Mouse (Mus musculus): ENCODE results near the gene Myo1e. TPM values are rescaled to one million over a fixed set of nuclear protein-coding genes. Genes with fewer than 3 reads are reported as not detected.

Myo1e gene
- polyA plus RNA-seq, 1 experiment from 2014 or later, result 5.3 TPM

GRCm38 (mm10) chr9:70202753-70203152 lies 4.4 kb upstream of the Myo1e start:
- Histone ChIP-seq H3K27me3 (replicated peaks) (0 out of 2 replicates have a peak, but pooled peaks cover 2% of the 10 kb centered on the region), H3K9me3 (no peaks in the 10 kb centered on the region), H3K36me3 (replicated peaks) (no peaks in the 10 kb centered on the region), H3K4me1 (peaks cover 4% of the 10 kb centered on the region), H3K4me3 (no peak overlapping the region), H3K27ac (no peak overlapping the region), H3K9ac (no peak overlapping the region), H3K4me2 (no peak overlapping the region)
- 68% methylated on average over 5 of the region's 5 CpGs for WGBS
- ATAC-seq (replicated peaks), result no peak

DNA sequence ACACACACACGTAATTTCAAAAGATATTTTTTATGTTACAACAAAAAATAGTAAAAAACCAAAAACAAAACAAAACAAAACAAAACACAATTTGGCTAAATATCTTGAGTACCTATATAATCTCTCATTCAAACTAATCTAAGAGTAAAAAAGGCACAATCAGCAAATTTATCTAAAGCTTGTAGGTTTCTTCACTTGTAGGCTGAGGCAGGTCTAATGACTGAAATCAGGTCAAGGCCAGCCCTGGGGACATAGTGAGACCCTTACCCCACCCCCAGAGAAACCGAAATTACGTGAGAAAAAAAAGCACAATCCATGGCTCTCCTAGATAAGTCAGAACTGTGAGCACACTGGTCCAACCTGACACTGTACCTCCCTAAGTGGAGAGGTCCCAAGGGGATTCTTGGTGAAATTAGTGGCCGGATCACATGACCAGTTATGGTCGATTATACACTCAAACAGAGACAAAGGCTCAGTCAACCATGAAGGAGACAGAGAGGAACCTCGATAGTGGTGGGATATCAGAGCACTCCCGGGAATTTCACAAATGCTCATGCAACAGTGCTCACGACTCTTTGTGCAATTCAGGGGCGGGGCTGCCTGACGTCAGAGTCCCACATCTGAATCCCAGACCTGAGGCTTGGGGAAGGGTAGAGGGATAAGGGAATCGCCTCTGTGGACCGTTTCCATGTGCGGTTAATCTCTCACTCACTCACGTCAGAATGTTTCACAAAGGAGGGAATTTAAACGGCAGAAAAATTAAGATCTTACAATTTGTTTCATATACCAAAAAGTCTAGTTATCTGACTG lies 3.7 kb upstream of the Myo1e start:
- Histone ChIP-seq H3K9ac (no peak overlapping the region), H3K4me1 (peaks cover 11% of the 10 kb centered on the region), H3K4me3 (no peak overlapping the region), H3K36me3 (replicated peaks) (no peaks in the 10 kb centered on the region), H3K9me3 (no peaks in the 10 kb centered on the region), H3K27ac (no peak overlapping the region), H3K4me2 (no peak overlapping the region), H3K27me3 (replicated peaks) (0 out of 2 replicates have a peak, but pooled peaks cover 9% of the 10 kb centered on the region)
- ATAC-seq (replicated peaks), result no peak
- WGBS, result 51% methylated on average over 15 of the region's 15 CpGs

GRCm38 (mm10) chr9:70207981-70208521 lies 901 bp downstream of the Myo1e start:
- peak; percentile 32 for ATAC-seq (replicated peaks)
- peak overlapping the region; percentile 100 for H3K4me2 ChIP-seq
- peak overlapping the region; percentile 32 for H3K9ac ChIP-seq
- H3K9me3 ChIP-seq, result no peaks in the 10 kb centered on the region
- H3K36me3 ChIP-seq (replicated peaks), result no peaks in the 10 kb centered on the region
- peak overlapping the region; percentile 58 for H3K4me3 ChIP-seq
- WGBS, result under 1% methylated on average over 26 of the region's 26 CpGs
- H3K27me3 ChIP-seq (replicated peaks), result 0 out of 2 replicates have a peak, but pooled peaks cover 11% of the 10 kb centered on the region
- peak overlapping the region; percentile 71 for H3K27ac ChIP-seq
- H3K4me1 ChIP-seq, result peaks cover 14% of the 10 kb centered on the region

DNA sequence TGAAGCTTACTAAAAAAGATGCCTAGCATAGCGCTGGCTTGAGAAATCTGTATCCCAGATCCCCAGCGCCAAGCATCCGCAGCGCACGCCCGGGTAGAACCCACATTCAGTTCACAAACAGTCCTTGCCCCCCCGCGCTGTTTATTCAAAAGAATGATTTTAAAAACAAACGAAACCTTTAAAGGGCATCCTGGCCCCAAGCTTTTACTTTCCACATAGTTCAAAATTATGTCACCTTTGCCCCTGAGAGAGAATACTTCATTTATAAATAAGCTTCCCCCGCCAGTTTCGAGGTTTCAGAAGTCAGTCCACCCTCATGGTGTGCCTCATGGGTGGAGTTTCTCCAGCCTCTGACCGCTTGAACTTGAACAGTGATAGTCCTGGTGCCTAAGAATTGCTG lies 1.6 kb downstream of the Myo1e start:
- peak overlapping the region; percentile 100 for H3K4me2 ChIP-seq
- H3K27me3 ChIP-seq (replicated peaks), result 0 out of 2 replicates have a peak, but pooled peaks cover 11% of the 10 kb centered on the region
- no peak overlapping the region for H3K27ac ChIP-seq
- 19% methylated on average over 12 of the region's 12 CpGs for WGBS
- H3K9me3 ChIP-seq, result no peaks in the 10 kb centered on the region
- no peak overlapping the region for H3K9ac ChIP-seq
- H3K4me1 ChIP-seq, result peaks cover 14% of the 10 kb centered on the region
- no peaks in the 10 kb centered on the region for H3K36me3 ChIP-seq (replicated peaks)
- no peak for ATAC-seq (replicated peaks)
- peak overlapping the region; percentile 58 for H3K4me3 ChIP-seq

GRCm38 (mm10) chr9:70209296-70210049 lies 2.3 kb downstream of the Myo1e start:
- Histone ChIP-seq H3K9ac (no peak overlapping the region), H3K4me3 (no peak overlapping the region), H3K4me1 (peaks cover 14% of the 10 kb centered on the region), H3K27me3 (replicated peaks) (0 out of 2 replicates have a peak, but pooled peaks cover 11% of the 10 kb centered on the region), H3K36me3 (replicated peaks) (no peaks in the 10 kb centered on the region), H3K9me3 (no peaks in the 10 kb centered on the region), H3K4me2 (no peak overlapping the region), H3K27ac (no peak overlapping the region)
- ATAC-seq (replicated peaks), result no peak
- WGBS, result 79% methylated on average over 8 of the region's 8 CpGs

DNA sequence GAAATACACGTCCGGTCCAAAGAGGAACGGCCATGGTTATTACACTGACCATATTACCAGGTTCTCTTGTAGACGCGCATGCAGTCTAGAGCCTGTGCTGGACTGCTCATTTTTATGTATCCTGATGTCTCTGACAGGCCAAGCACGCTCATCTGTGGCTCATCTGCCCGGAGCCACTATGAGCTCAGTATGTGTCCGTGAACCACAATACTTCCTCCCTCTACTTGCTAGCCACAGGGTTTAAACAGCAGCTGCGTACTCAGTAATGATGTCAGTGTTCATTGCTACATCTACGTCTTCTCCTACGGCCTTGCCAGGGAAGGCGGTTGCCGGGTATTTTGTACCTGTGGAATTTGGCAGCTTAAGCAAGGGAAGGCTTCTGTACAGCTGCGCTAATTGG lies 4.5 kb downstream of the Myo1e start:
- Histone ChIP-seq H3K4me2 (no peak overlapping the region), H3K4me3 (no peak overlapping the region), H3K27ac (no peak overlapping the region), H3K4me1 (peaks cover 14% of the 10 kb centered on the region), H3K9me3 (no peaks in the 10 kb centered on the region), H3K27me3 (replicated peaks) (0 out of 2 replicates have a peak, but pooled peaks cover 11% of the 10 kb centered on the region), H3K9ac (no peak overlapping the region), H3K36me3 (replicated peaks) (no peaks in the 10 kb centered on the region)
- no peak for ATAC-seq (replicated peaks)
- WGBS, result 79% methylated on average over 14 of the region's 14 CpGs

DNA sequence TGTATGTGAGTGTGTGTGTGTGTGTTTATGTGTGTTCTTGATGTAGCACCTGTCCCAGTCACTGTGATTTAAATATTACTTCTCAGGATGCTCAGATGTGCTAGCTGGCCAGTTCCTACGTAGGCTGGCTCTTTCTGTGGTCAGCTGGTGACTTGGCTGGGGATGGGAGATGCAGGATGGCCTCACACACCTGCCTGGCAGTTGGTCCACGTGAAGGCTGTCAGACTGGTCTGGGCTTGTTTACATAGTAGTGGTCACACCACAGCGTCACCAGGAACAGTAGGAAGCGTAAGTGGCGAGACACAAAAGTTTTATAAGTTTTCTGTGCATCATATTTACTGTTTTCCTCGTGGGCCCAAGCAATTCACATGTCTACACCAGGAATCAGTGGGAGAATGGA lies 9.4 kb downstream of the Myo1e start:
- Histone ChIP-seq H3K9ac (no peak overlapping the region), H3K4me1 (no peaks in the 10 kb centered on the region), H3K36me3 (replicated peaks) (no peaks in the 10 kb centered on the region), H3K9me3 (no peaks in the 10 kb centered on the region), H3K4me3 (no peak overlapping the region), H3K27ac (no peak overlapping the region), H3K27me3 (replicated peaks) (no peaks in the 10 kb centered on the region), H3K4me2 (no peak overlapping the region)
- 82% methylated on average over 6 of the region's 6 CpGs for WGBS
- ATAC-seq (replicated peaks), result no peak

DNA sequence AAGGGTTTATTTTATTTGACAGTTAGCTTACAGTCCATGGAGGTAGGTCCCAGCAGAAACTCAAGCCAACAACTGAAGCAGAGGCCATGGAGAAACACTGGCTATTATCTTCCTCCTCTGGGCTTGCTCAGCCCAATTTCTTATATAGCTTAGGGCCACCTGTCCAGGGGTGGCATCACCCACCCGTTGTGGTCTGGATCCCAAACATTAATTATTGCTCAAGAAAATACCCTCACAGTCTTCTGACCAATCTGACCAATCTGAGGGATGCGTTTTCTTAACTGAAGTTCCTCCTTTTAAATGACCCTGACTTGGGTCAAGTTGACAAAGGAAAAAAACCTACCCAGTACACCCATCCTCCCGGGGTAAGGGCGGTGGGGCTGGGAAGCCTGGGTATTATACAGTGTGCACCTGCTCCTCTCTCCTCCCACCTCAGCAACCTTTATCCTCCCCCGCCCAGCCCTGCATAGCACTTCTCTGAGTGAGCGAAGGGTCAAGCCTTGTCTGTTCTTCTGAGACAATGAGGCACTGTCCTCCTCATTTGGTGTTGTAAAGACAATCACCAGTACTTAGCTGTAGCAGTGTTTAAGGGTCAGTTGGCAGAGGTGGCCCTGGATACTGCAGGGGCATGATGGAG lies 12.3 kb downstream of the Myo1e start:
- WGBS, result 77% methylated on average over 6 of the region's 6 CpGs
- Histone ChIP-seq H3K4me3 (no peak overlapping the region), H3K4me1 (no peaks in the 10 kb centered on the region), H3K27ac (no peak overlapping the region), H3K27me3 (replicated peaks) (no peaks in the 10 kb centered on the region), H3K36me3 (replicated peaks) (no peaks in the 10 kb centered on the region), H3K9ac (no peak overlapping the region), H3K4me2 (no peak overlapping the region), H3K9me3 (no peaks in the 10 kb centered on the region)
- no peak for ATAC-seq (replicated peaks)

DNA sequence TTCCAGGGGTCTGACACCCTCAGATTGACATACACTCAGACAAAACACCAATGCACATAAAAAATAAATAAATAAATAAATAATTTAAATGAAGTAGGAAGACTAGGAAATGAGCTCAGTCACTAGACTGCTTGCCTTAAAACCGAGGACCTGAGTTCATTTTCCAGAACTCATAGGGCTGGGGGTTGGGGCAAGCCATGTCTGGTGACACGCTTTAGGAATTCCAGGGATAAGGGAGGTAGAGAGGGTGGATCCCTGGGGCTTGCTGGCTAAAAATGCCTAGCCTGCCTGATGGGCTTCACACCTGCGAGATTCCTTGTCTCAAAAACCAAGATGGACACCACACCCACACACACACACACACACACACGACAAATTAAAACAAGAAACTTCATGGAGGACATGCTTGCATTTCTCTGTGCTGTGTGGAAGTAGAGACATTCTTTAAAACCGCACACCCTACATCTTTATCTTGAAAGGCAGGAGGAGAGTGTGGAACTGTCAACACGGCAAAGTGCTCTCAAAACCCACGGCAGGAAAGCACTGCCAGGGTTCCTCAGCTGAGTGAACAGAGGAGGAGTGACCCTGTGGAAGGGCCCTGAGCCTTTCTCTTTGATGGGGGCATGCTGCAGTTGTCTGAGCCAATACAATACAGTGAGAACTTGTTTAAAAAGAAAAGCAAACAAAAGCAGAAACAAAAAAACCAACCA lies 13.5 kb downstream of the Myo1e start:
- Histone ChIP-seq H3K4me2 (no peak overlapping the region), H3K9me3 (no peaks in the 10 kb centered on the region), H3K36me3 (replicated peaks) (no peaks in the 10 kb centered on the region), H3K27me3 (replicated peaks) (no peaks in the 10 kb centered on the region), H3K4me3 (no peak overlapping the region), H3K4me1 (no peaks in the 10 kb centered on the region), H3K9ac (no peak overlapping the region), H3K27ac (no peak overlapping the region)
- 75% methylated on average over 7 of the region's 7 CpGs for WGBS
- no peak for ATAC-seq (replicated peaks)

DNA sequence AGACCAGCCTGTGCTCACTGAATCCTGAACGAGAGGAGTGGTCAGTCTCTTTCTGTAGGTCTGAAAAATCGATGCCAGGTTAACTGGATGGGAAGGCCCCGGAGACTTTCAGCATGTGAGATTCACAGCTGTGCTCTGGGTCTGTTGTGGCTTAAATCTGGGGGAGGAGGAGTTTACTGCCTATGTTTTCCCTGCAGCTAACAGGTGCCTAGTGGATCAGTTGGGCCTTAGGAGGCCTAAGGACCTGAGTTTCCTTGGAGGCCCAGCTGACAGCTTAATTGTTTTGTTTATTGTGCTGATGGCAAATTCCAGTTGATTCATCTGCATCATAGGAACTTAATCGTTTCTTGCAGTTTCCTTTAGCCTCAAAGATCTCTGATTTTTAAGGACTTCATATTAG lies 16.0 kb downstream of the Myo1e start:
- Histone ChIP-seq H3K9me3 (no peaks in the 10 kb centered on the region), H3K9ac (no peak overlapping the region), H3K4me1 (no peaks in the 10 kb centered on the region), H3K4me3 (no peak overlapping the region), H3K4me2 (no peak overlapping the region), H3K27ac (no peak overlapping the region), H3K36me3 (replicated peaks) (no peaks in the 10 kb centered on the region), H3K27me3 (replicated peaks) (no peaks in the 10 kb centered on the region)
- 90% methylated on average over 4 of the region's 4 CpGs for WGBS
- ATAC-seq (replicated peaks), result no peak

- WGBS, result 87% methylated on average over 4 of the region's 4 CpGs
- H3K27me3 ChIP-seq (replicated peaks), result no peaks in the 10 kb centered on the region
- no peaks in the 10 kb centered on the region for H3K9me3 ChIP-seq
- no peaks in the 10 kb centered on the region for H3K4me1 ChIP-seq
- no peak for ATAC-seq (replicated peaks)
- no peaks in the 10 kb centered on the region for H3K36me3 ChIP-seq (replicated peaks)
- no peak overlapping the region for H3K9ac ChIP-seq
- no peak overlapping the region for H3K4me2 ChIP-seq
- H3K27ac ChIP-seq, result no peak overlapping the region
- H3K4me3 ChIP-seq, result no peak overlapping the region
These were observed 16.9 kb downstream of the Myo1e start for GRCm38 (mm10) chr9:70224046-70224445.

All from midbrain, embryonic 15.5 days (tissue).